Mouse (Mus musculus): ENCODE measurements around the gene Rhov. TPM values are rescaled to one million over a fixed set of nuclear protein-coding genes. Genes with fewer than 3 reads are reported as not detected.

The Rhov gene
- polyA plus RNA-seq, 1 experiment from 2014 or later, result 0.60 TPM

DNA sequence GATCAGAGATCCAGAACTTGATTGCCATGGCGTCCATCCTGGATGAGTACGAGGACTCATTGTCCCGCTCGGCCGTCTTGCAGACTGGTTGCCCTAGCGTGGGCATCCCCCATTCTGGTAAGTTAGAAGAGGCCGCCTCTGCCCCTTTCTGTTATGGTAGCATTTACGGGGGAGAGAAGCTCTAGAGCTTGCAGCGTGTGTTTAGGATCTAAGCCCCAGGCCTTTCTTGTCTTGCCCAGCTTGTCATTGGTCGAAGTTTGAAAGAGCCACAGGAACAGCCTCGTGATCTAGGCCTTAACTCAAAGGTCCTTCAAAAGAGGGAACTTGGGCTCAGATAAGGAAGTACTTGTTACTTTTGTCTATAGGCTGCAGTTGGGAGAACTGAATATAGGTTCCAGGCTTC, 17.9 kb upstream of the Rhov start:
- H3K4me1 ChIP-seq, result peaks cover 17% of the 10 kb centered on the region
- H3K27me3 ChIP-seq (replicated peaks), result no peaks in the 10 kb centered on the region
- WGBS, result under 1% methylated on average over 11 of the region's 11 CpGs
- H3K36me3 ChIP-seq, result peaks cover 41% of the 10 kb centered on the region
- ATAC-seq (ENCODE audit: extremely low read depth, insufficient number of reproducible peaks, low FRiP score, low TSS enrichment), result 0 out of 2 replicates have a peak, but pooled peaks have one; percentile 15
- H3K4me3 ChIP-seq, result peak overlapping the region; percentile 78
- H3K4me2 ChIP-seq, result peak overlapping the region; percentile 82
- peak overlapping the region; percentile 64 for H3K27ac ChIP-seq (replicated peaks)
- no peaks in the 10 kb centered on the region for H3K9me3 ChIP-seq
- peak overlapping the region; percentile 95 for H3K9ac ChIP-seq

DNA sequence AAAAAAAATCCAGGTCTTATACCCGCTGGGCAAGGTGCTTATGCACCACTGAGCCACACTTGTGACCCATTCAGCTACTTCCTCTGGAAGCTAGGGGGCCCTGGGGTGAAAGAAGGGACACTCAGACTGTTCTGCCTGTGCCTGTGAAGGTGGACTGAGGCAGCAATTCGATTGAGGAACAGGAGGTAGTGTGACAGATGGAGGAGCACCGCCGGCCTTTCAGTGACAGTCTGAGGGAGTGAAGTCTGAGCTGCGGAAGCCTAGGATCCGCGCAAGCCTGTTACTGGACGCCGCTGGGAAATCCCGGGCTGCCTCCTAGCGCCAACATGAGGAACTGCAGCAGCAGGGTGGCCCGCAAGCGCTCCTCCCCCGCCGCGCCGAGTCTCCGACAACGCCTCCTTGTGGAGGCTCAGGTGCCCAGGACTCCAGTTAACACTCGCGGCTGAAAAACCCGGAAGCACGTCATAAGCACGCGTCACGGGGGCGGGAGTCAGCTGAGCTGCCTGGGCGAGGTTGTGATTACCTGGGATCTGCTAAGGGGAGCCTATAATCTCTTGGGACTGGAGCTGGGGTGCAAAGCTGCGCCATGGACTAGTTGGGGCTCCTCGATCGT, 17.3 kb upstream of the Rhov start, which contains the start of gene Vps18:
Gene Vps18 (plus strand): TSS at position 471 of the 613 bp plus-strand sequence.
- H3K4me2 ChIP-seq, result peak within 1 kb of the TSS; percentile 82
- peak within 1 kb of the TSS; percentile 78 for H3K4me3 ChIP-seq
- peaks cover 17% of the 10 kb centered on the region for H3K4me1 ChIP-seq
- H3K36me3 ChIP-seq, result peaks cover 34% of the 10 kb centered on the region
- H3K9me3 ChIP-seq, result no peaks in the 10 kb centered on the region
- under 1% methylated on average over 31 of the region's 31 CpGs for WGBS
- H3K9ac ChIP-seq, result peak within 1 kb of the TSS; percentile 95
- no peaks in the 10 kb centered on the region for H3K27me3 ChIP-seq (replicated peaks)
- peak; percentile 93 for ATAC-seq (ENCODE audit: extremely low read depth, insufficient number of reproducible peaks, low FRiP score, low TSS enrichment)
- peak within 1 kb of the TSS; percentile 64 for H3K27ac ChIP-seq (replicated peaks)

GRCm38 (mm10) chr2:119287372-119287771, 16.3 kb upstream of the Rhov start:
- H3K4me1 ChIP-seq, result peaks cover 17% of the 10 kb centered on the region
- H3K9me3 ChIP-seq, result no peaks in the 10 kb centered on the region
- no peak for ATAC-seq (ENCODE audit: extremely low read depth, insufficient number of reproducible peaks, low FRiP score, low TSS enrichment)
- peaks cover 24% of the 10 kb centered on the region for H3K36me3 ChIP-seq
- H3K27me3 ChIP-seq (replicated peaks), result no peaks in the 10 kb centered on the region
- 0 out of 2 replicates have a peak overlapping the region, but pooled peaks have one; percentile 75 for H3K9ac ChIP-seq
- no peak overlapping the region for H3K4me2 ChIP-seq
- H3K27ac ChIP-seq (replicated peaks), result no peak overlapping the region
- H3K4me3 ChIP-seq, result no peak overlapping the region
- 85% methylated on average over 5 of the region's 5 CpGs for WGBS

DNA sequence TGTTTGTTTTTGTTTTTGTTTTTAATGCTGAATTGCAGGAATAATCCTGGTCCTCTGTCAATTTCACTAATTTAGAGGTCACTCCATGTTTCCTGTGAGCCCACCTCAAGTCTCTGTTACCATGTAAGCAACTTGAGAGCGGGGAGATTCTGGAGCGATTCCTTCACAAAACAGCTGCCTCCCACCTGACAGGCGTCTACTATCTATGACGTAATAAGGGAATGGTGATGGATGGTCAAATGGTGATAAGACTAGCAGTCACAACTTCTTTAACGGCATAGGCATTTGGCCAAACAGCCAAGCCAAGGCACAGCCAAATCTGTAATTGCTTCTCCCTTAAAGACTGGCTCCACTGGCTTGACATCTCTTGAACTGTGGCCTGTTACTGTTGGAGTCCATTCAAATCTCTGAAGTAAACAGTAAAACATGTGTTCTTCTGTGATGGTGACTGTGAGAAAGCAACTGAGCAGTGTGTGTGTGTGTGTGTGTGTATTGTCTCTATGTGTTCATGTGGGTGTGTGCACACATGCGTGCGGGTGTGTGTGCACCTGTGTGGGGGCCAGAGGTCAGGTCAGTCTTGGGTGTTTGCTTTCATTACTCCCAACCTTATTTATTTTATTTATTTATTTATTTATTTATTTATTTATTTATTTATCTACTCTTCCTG, 11.0 kb upstream of the Rhov start:
- Histone ChIP-seq H3K4me3 (no peak overlapping the region), H3K27ac (replicated peaks) (no peak overlapping the region), H3K9ac (no peak overlapping the region), H3K9me3 (no peaks in the 10 kb centered on the region), H3K27me3 (replicated peaks) (no peaks in the 10 kb centered on the region), H3K4me1 (no peaks in the 10 kb centered on the region), H3K4me2 (no peak overlapping the region), H3K36me3 (no peaks in the 10 kb centered on the region)
- no peak for ATAC-seq (ENCODE audit: extremely low read depth, insufficient number of reproducible peaks, low FRiP score, low TSS enrichment)
- 67% methylated on average over 7 of the region's 7 CpGs for WGBS

- no peaks in the 10 kb centered on the region for H3K36me3 ChIP-seq
- no peak overlapping the region for H3K4me3 ChIP-seq
- H3K9me3 ChIP-seq, result no peaks in the 10 kb centered on the region
- 0 out of 2 replicates have a peak, but pooled peaks cover 4% of the 10 kb centered on the region for H3K27me3 ChIP-seq (replicated peaks)
- H3K9ac ChIP-seq, result no peak overlapping the region
- no peaks in the 10 kb centered on the region for H3K4me1 ChIP-seq
- H3K4me2 ChIP-seq, result no peak overlapping the region
- 85% methylated on average over 23 of the region's 23 CpGs for WGBS
- ATAC-seq (ENCODE audit: extremely low read depth, insufficient number of reproducible peaks, low FRiP score, low TSS enrichment), result no peak
- H3K27ac ChIP-seq (replicated peaks), result no peak overlapping the region
Measured at GRCm38 (mm10) chr2:119277810-119278209, 6.7 kb upstream of the Rhov start.

DNA sequence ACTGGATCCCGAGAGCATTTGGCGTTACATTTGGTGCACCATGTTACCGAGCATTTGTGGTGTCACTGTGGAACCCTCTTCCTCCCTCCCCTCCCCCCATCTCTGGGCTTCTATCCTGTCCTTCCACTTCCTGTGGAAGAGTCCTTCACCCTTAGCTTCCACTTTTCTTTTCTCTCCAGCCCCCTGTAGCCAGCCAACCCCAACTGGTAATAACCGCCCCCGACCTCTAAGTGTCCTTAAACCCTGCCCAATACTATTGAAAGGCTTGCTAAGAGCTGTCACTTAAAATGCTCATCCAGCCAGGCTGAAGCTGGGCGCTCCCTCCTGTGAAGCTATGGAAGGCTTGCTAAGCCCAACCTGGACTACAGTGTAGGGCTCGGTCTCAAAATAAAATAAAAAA, 5.9 kb upstream of the Rhov start:
- 61% methylated on average over 7 of the region's 7 CpGs for WGBS
- no peaks in the 10 kb centered on the region for H3K9me3 ChIP-seq

DNA sequence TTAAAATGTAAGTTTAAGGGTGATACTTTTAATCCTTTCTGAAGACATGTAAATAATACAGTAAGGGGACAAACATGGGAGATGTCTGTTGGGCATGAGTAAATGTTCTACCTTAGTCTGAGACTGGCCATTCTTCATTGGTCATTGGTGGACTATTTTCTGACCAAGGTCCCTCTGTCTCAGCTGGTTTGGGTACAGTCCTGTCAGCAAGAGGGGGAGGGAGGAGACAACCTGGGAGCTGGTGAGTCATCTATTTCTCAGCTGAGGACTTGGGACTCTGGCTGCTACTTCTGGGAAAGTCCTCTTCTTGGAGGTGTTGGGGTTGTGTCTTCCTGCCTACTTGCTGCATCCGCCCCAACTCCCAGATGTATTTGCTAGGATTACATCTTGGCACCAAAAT, 3.1 kb upstream of the Rhov start:
- 79% methylated on average over 1 of the region's 1 CpGs for WGBS

More for the DNA sequence above, 5.9 kb upstream of the Rhov start:
- Histone ChIP-seq H3K4me3 (no peak overlapping the region), H3K9ac (no peak overlapping the region), H3K36me3 (no peaks in the 10 kb centered on the region), H3K27ac (replicated peaks) (no peak overlapping the region), H3K4me2 (no peak overlapping the region), H3K27me3 (replicated peaks) (0 out of 2 replicates have a peak, but pooled peaks cover 4% of the 10 kb centered on the region), H3K4me1 (no peaks in the 10 kb centered on the region)
- ATAC-seq (ENCODE audit: extremely low read depth, insufficient number of reproducible peaks, low FRiP score, low TSS enrichment), result no peak

GRCm38 (mm10) chr2:119270286-119270642, 808 bp downstream of the Rhov start:
- no peak for ATAC-seq (ENCODE audit: extremely low read depth, insufficient number of reproducible peaks, low FRiP score, low TSS enrichment)
- Histone ChIP-seq H3K4me1 (peaks cover 10% of the 10 kb centered on the region), H3K4me2 (peak overlapping the region; percentile 99), H3K27me3 (replicated peaks) (peaks cover 43% of the 10 kb centered on the region), H3K36me3 (no peaks in the 10 kb centered on the region), H3K9me3 (no peaks in the 10 kb centered on the region), H3K9ac (0 out of 2 replicates have a peak overlapping the region, but pooled peaks have one; percentile 75), H3K4me3 (peak overlapping the region; percentile 63), H3K27ac (replicated peaks) (no peak overlapping the region)
- 47% methylated on average over 9 of the region's 9 CpGs for WGBS

More for the DNA sequence above, 3.1 kb upstream of the Rhov start:
- Histone ChIP-seq H3K27ac (replicated peaks) (no peak overlapping the region), H3K27me3 (replicated peaks) (peaks cover 23% of the 10 kb centered on the region), H3K9me3 (no peaks in the 10 kb centered on the region), H3K9ac (no peak overlapping the region), H3K4me2 (no peak overlapping the region), H3K4me1 (peaks cover 10% of the 10 kb centered on the region), H3K36me3 (no peaks in the 10 kb centered on the region), H3K4me3 (no peak overlapping the region)
- ATAC-seq (ENCODE audit: extremely low read depth, insufficient number of reproducible peaks, low FRiP score, low TSS enrichment), result no peak

GRCm38 (mm10) chr2:119263813-119264212, 7.3 kb downstream of the Rhov start:
- no peak overlapping the region for H3K4me3 ChIP-seq
- H3K9me3 ChIP-seq, result no peaks in the 10 kb centered on the region
- 66% methylated on average over 5 of the region's 5 CpGs for WGBS

DNA sequence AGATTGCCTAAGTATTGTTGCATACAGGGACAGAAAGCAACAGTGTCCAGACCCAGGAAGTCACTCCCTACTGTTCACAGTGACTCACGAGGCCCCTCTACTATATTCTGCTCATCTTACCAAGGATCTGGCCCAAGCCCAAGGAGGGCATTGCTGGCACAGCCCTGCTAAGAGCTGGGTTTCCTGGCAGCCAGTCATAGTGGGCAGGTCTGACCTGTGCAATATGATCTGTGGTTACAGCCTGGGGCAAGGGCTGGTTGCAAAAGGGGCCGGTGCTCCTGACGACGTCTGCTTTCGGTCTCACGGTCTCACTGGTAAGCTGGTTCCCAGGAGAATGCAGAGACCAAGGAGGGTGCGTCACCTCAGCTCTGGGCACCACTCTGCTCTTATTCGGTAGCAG, 8.1 kb downstream of the Rhov start:
- no peaks in the 10 kb centered on the region for H3K9me3 ChIP-seq
- H3K9ac ChIP-seq, result no peak overlapping the region

More at GRCm38 (mm10) chr2:119263813-119264212, 7.3 kb downstream of the Rhov start:
- Histone ChIP-seq H3K4me2 (no peak overlapping the region), H3K36me3 (no peaks in the 10 kb centered on the region), H3K9ac (no peak overlapping the region), H3K27me3 (replicated peaks) (peaks cover 20% of the 10 kb centered on the region; the same call in 1 of the 2 replicates), H3K27ac (replicated peaks) (no peak overlapping the region), H3K4me1 (peaks cover 7% of the 10 kb centered on the region; the same call in 1 of the 2 replicates)
- ATAC-seq (ENCODE audit: extremely low read depth, insufficient number of reproducible peaks, low FRiP score, low TSS enrichment), result no peak

DNA sequence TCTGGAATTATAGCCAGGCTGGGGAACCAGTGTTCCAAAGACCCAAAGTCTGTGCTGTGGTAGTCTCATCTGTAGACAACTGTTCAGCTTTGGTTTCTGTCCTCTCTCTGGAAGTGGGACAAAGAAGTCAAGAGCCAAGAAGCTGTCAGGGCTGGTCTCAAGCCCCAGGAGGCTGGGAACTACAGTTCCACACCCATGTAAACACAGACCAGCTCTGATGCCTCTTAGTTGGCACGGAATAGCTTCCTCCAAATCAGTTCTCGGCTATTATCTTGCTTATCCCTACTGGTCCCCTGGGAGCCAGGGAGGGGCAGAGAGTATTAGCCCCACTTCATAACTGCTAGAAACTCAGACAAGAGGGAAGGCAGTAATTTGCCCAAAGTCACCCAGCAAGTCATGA, 9.7 kb downstream of the Rhov start:
- H3K4me1 ChIP-seq, result peaks cover 7% of the 10 kb centered on the region; the same call in 1 of the 2 replicates
- H3K4me2 ChIP-seq, result no peak overlapping the region
- WGBS, result 31% methylated on average over 2 of the region's 2 CpGs
- no peak for ATAC-seq (ENCODE audit: extremely low read depth, insufficient number of reproducible peaks, low FRiP score, low TSS enrichment)
- peaks cover 14% of the 10 kb centered on the region; the same call in 1 of the 2 replicates for H3K27me3 ChIP-seq (replicated peaks)
- H3K9me3 ChIP-seq, result no peaks in the 10 kb centered on the region
- no peak overlapping the region for H3K9ac ChIP-seq
- H3K27ac ChIP-seq (replicated peaks), result no peak overlapping the region
- no peak overlapping the region for H3K4me3 ChIP-seq
- H3K36me3 ChIP-seq, result no peaks in the 10 kb centered on the region

More for the DNA sequence above, 8.1 kb downstream of the Rhov start:
- H3K27ac ChIP-seq (replicated peaks), result no peak overlapping the region
- no peaks in the 10 kb centered on the region for H3K36me3 ChIP-seq
- peaks cover 7% of the 10 kb centered on the region; the same call in 1 of the 2 replicates for H3K4me1 ChIP-seq
- no peak for ATAC-seq (ENCODE audit: extremely low read depth, insufficient number of reproducible peaks, low FRiP score, low TSS enrichment)
- peaks cover 12% of the 10 kb centered on the region; the same call in 1 of the 2 replicates for H3K27me3 ChIP-seq (replicated peaks)
- no peak overlapping the region for H3K4me3 ChIP-seq
- H3K4me2 ChIP-seq, result peak overlapping the region; percentile 24
- 29% methylated on average over 8 of the region's 8 CpGs for WGBS
